Mouse (Mus musculus) megakaryocyte, embryonic 14.5 days (primary cell): Measurements from ENCODE around the gene P3h3. TPM values are rescaled to one million over a fixed set of nuclear protein-coding genes. Genes with fewer than 3 reads are reported as not detected.

Source experiments
- H3K27me3 ChIP-seq: replicated peaks from 2 replicates; pipeline ENCODE3; 2012; ENCODE audit warnings: inconsistent platforms
- H3K36me3 ChIP-seq: replicated peaks from 2 replicates; pipeline ENCODE3; 2012; ENCODE audit warnings: low read length, inconsistent platforms, mixed read lengths
- H3K4me1 ChIP-seq: 2 replicates; pipeline ENCODE4 v1.6.1; 2012; ENCODE audit warnings: inconsistent platforms
- H3K4me3 ChIP-seq: replicated peaks from 2 replicates; pipeline ENCODE3; 2012; ENCODE audit warnings: moderate library complexity, mild to moderate bottlenecking, inconsistent platforms
- H3K9me3 ChIP-seq: 2 replicates; pipeline ENCODE4 v1.6.1; 2012; ENCODE audit warnings: inconsistent platforms
- FLI1 ChIP-seq: IDR thresholded peaks from 2 replicates; pipeline ENCODE4 v1.6.1; 2012; ENCODE audit warnings: low read length, inconsistent platforms, mixed read lengths
- GATA1 ChIP-seq: IDR thresholded peaks from 3 replicates; pipeline ENCODE4 v1.6.1; 2012; ENCODE audit warnings: mixed read lengths, low read length, inconsistent platforms, borderline replicate concordance
- polyA plus RNA-seq: library from polyadenylated mRNA; stranded (reverse); fragments of >175 nt; gene quantifications from 2 replicates; pipeline ENCODE4 v1.2.3, GENCODE M21; 2012; ENCODE audit warnings: low replicate concordance; ENCODE audit not compliant: insufficient read depth

Gene P3h3
- polyA plus RNA-seq, 1 experiment = 5.5 TPM

DNA sequence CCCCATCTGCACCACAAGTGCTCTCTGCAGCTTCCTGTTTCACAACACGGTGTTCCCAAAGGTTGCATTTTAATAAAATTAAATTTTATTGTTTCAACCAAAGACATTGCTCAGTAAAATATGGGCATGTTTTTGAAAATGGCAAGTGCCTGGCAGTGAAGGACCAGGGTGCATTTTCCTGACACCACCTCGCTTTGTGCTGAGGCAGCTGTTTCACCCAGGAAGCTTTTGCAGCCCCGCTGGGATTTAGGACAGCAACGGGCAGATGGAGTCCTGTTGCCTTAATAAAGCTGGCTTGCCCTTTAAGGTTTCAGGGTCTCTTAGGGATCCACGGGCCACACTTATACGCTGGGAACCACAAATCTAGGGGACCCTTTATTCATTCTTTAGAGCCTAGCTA, 33.4 kb upstream of the P3h3 start:
- no peaks in the 10 kb centered on the region for H3K36me3 ChIP-seq
- H3K4me1 ChIP-seq = peaks cover 8% of the 10 kb centered on the region
- peaks cover 8% of the 10 kb centered on the region for H3K9me3 ChIP-seq
- TF ChIP-seq GATA1 = no peak
- TF ChIP-seq FLI1 = no peak
- H3K4me3 ChIP-seq = no peak overlapping the region
- H3K27me3 ChIP-seq = peaks cover 33% of the 10 kb centered on the region

DNA sequence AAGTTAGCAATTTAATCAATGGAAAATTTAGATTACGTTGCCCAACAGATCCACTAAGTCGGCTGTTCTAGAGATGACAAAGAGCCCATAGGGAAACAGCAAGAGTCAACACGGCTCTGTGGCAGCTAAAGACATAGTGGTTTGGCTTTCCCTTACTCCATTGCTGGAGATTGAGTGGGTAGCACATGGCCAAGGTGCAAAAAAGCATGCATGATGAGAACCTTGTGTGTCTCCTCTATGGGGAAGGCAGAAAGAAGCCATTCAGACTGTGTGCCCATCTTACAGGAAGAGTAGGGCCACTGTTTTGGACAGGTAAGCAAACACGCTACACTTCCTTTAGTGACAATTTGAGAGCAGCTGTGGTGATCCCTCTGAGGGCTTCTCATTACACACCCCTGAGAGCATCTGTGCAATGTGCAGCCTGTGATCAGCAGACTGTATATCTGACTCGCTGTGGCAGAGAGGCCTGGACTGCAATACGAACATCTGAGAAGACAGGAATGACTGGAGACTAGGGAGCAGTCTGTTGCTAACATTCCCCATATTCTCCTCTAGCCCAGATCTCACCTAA, 31.1 kb upstream of the P3h3 start:
- Histone ChIP-seq H3K4me3 (no peak overlapping the region), H3K36me3 (no peaks in the 10 kb centered on the region), H3K27me3 (peaks cover 49% of the 10 kb centered on the region), H3K4me1 (peaks cover 18% of the 10 kb centered on the region), H3K9me3 (peaks cover 8% of the 10 kb centered on the region)
- TF ChIP-seq GATA1 (no peak), FLI1 (no peak)

DNA sequence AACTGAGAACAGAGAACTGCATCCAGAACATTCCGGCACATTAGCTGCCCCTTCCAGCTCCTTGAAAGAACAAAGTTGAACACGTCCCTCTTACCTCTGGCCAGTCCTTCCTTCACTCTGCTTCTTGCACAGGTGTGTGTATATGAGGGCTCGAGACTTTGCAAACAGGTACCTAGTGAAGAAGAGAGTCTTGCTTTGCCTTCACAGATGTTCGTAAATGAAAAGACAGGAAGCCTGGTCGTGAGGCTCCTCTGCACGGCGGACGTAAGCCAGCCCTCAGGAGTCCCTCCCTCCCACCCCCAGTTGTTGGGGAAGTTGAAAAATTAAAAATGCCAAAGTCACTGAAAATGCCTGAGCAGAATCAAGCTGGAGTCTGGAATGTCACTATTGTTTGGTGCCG, 30.4 kb upstream of the P3h3 start, which contains the start of gene Cd4:
Gene Cd4, minus strand, starts transcription at position 236 of the 400 bp plus-strand sequence.
- TF ChIP-seq GATA1 = no peak
- TF ChIP-seq FLI1 = no peak
- Histone ChIP-seq H3K4me3 (no peak within 1 kb of the TSS), H3K4me1 (peaks cover 17% of the 10 kb centered on the region), H3K9me3 (peaks cover 8% of the 10 kb centered on the region), H3K27me3 (peaks cover 52% of the 10 kb centered on the region), H3K36me3 (no peaks in the 10 kb centered on the region)

DNA sequence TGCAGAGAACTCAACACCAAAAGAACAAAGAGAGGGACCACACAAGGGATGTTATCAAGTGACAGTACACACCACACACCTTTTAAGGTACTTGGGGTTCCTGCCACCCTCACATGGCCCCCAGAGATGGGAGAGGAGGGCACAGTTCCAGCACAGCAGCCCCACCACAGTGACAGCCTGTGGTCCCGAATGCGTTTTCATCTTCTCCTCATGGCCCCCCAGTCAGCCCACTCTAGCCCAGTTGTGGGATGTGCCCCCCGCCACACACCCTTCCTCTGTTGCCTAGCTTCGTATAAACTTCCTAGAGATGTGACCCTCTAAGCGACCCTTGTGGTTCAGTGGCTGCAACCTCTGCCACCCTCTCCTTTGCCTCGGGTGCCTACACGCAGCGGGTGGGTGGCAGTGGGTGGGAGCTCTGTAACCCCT, 28.4 kb upstream of the P3h3 start:
- no peaks in the 10 kb centered on the region for H3K36me3 ChIP-seq
- peaks cover 8% of the 10 kb centered on the region for H3K9me3 ChIP-seq
- H3K4me1 ChIP-seq = peaks cover 21% of the 10 kb centered on the region
- no peak overlapping the region for H3K4me3 ChIP-seq
- peaks cover 54% of the 10 kb centered on the region for H3K27me3 ChIP-seq
- TF ChIP-seq GATA1 (no peak), FLI1 (no peak)

DNA sequence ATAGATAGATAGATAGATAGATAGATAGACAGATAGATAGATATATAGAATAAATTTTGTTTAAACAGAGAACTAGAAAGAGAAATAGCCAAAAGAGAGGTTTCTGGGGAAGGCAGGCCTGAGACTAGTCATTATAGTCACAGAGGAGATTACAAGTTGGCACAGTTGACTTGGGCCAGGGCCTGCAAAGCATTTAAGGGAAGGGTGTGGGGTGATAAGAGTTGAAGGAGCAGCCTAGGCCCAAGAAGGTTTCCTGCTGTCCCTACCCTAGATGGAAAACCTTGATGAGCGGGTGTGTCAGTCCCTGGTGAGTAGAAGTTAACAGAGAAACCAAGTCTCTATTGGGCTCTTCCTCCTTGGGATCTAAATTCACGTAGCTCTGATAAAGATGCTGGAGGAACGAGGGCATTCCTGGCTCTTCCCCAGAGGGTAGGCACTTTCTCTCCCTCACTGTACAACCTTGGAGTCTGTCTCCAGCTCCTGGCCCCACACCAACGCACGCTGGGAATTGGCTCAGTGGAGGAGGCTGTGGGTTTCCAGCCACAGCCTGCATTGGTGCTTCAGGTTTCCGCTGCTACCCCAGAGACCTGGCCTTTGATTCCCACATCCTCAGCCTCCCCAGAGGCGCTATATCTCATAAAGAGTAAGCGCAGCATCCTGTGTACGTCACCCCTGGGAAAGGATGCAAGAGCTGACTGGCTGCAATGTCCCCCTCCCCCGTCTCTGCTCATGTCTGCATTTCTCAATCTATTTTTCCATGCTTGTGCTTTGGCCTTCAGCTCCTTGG, 27.4 kb upstream of the P3h3 start:
- H3K9me3 ChIP-seq = peaks cover 8% of the 10 kb centered on the region
- H3K36me3 ChIP-seq = no peaks in the 10 kb centered on the region
- peaks cover 56% of the 10 kb centered on the region for H3K27me3 ChIP-seq
- H3K4me3 ChIP-seq = no peak overlapping the region
- peaks cover 21% of the 10 kb centered on the region for H3K4me1 ChIP-seq
- TF ChIP-seq GATA1 = no peak
- TF ChIP-seq FLI1 = no peak

DNA sequence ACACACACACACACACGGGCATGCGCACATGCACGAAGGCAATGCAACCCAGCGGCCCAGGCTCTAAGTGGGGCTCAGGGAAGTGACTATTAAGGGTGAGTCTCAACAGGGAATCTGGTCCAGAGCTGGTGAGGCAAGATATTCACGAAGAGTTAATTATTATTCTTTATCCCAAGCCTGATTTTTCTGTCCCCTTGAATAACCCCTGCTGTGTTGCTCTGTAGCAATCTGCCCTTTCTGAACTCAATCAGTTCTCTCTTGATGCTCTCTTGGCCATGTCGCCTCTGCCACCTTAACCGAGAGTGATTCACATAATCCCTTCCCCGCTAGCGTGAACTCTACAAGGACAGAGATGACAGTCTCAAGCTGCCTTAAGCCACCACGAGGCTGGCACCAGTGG, 25.8 kb upstream of the P3h3 start:
- peaks cover 57% of the 10 kb centered on the region for H3K27me3 ChIP-seq

DNA sequence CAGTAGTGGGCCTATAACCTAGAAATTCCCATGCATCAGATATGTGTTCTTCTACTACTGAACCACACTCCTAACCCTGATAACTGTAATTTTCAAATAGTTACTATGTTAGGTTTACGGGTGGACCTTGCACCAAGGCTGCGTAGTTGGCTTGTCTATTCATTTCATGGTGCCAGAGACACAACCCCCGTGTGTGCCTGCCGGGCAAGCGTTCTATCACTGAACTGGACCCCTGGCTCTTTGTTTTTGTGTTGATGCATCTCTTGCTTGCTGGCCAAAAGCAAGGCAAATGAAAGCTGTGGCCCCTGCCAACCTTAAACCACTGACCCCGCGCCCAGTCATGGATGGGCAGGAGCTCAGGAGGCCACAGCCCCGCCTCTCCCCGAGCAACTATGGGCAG, 24.3 kb upstream of the P3h3 start:
- H3K4me1 ChIP-seq = peaks cover 21% of the 10 kb centered on the region
- no peaks in the 10 kb centered on the region for H3K36me3 ChIP-seq
- no peaks in the 10 kb centered on the region for H3K9me3 ChIP-seq
- H3K4me3 ChIP-seq = peak overlapping the region; percentile 38
- peaks cover 52% of the 10 kb centered on the region for H3K27me3 ChIP-seq
- TF ChIP-seq FLI1 (no peak), GATA1 (no peak)

More for the DNA sequence above, 25.8 kb upstream of the P3h3 start:
- TF ChIP-seq FLI1 (no peak), GATA1 (no peak)
- no peak overlapping the region for H3K4me3 ChIP-seq
- peaks cover 21% of the 10 kb centered on the region for H3K4me1 ChIP-seq
- no peaks in the 10 kb centered on the region for H3K9me3 ChIP-seq
- H3K36me3 ChIP-seq = no peaks in the 10 kb centered on the region

DNA sequence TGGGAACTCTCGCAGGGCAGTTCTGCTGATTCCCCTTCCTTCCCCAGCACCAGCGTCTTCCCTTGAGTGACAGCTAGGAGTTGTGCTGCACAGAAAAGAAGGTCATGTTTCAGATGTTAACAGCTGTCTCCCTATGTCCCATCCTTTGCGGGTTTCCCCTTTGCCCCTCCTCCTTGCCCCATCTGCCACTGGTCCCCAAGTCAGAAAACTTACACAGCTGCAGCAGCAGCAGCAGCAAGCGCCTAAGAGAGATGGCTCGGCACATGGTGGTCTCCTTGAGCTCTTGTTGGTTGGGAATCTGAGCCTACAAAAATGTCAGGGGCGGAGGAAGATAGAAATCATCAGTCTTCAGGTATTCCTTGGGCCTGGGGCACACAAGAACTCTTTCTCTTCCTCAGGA, 21.8 kb upstream of the P3h3 start:
- Histone ChIP-seq H3K27me3 (peaks cover 49% of the 10 kb centered on the region), H3K4me3 (no peak overlapping the region), H3K36me3 (no peaks in the 10 kb centered on the region), H3K9me3 (no peaks in the 10 kb centered on the region), H3K4me1 (peaks cover 21% of the 10 kb centered on the region)
- TF ChIP-seq FLI1 (no peak), GATA1 (no peak)

DNA sequence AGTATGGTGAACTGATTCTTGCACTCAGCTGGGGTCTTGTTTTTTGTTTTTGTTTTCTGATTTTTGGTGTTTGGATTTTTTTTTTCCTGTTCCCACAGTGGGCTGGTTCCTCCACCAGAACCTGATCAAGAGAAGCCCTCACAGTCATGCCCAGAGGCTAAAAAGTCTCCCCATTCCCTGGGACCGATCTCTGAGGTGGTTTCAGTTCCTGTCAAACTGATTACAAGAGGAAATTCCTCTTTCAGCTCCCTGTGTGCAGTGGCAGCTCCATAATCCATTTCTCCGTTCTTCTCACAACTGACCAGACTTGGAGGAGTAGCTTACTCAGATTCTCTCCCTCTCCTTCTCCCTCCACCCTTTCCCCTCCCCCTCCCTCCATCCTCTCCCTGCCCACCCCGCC, 16.8 kb upstream of the P3h3 start:
- H3K36me3 ChIP-seq = no peaks in the 10 kb centered on the region
- H3K9me3 ChIP-seq = peaks cover 7% of the 10 kb centered on the region
- H3K4me3 ChIP-seq = no peak overlapping the region
- TF ChIP-seq FLI1 (no peak), GATA1 (no peak)
- peaks cover 25% of the 10 kb centered on the region for H3K4me1 ChIP-seq
- H3K27me3 ChIP-seq = peaks cover 59% of the 10 kb centered on the region

DNA sequence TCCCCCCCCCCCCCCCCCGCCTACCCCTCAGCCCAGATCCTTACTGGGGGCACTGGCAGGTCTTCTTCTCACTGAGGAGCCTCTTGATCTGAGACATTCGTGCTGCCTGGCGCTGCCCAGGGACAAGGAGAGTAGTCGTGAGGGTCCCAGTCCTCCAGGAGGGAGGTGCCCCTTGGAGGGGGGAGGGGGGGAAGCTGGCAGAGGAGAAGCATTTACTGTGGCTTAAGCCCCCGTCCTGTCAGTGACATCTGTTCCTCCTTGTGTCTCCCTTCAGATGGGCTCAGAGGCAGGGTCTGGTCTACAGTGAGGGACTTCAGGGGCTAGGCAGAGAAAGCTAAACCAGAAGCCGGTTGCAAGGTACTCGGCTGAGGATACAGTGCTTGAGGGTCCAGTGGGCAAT, 9.0 kb upstream of the P3h3 start:
- H3K4me1 ChIP-seq = peaks cover 31% of the 10 kb centered on the region
- TF ChIP-seq GATA1 (no peak), FLI1 (no peak)
- peaks cover 90% of the 10 kb centered on the region for H3K27me3 ChIP-seq
- H3K4me3 ChIP-seq = no peak overlapping the region
- H3K36me3 ChIP-seq = no peaks in the 10 kb centered on the region
- peaks cover 7% of the 10 kb centered on the region for H3K9me3 ChIP-seq
